Mouse (Mus musculus) bone marrow, adult 2 months (tissue): ENCODE results near the gene Zdhhc18. TPM values are rescaled to one million over a fixed set of nuclear protein-coding genes. Genes with fewer than 3 reads are reported as not detected.

Source experiments
- H3K27ac ChIP-seq: fragments of 200-500 bp; 2 replicates; pipeline ENCODE4 v1.5.1; 2012; ENCODE audit warnings: low read depth, mild to moderate bottlenecking, control low read depth, inconsistent platforms, low read length; ENCODE audit not compliant: control insufficient read depth, poor library complexity, insufficient read depth
- H3K4me1 ChIP-seq: fragments of 200-500 bp; 2 replicates; pipeline ENCODE4 v1.6.1; 2011; ENCODE audit warnings: low read length; ENCODE audit not compliant: control insufficient read depth, insufficient read depth
- H3K4me3 ChIP-seq: fragments of 200-500 bp; replicated peaks from 2 replicates; pipeline ENCODE3; 2011; ENCODE audit warnings: mild to moderate bottlenecking, low read depth, low read length, control low read depth; ENCODE audit not compliant: control insufficient read depth
- CTCF ChIP-seq: fragments of 200-500 bp; IDR thresholded peaks from 2 replicates; pipeline ENCODE4 v1.5.1; 2011; ENCODE audit warnings: low read length, control low read depth; ENCODE audit not compliant: control insufficient read depth, insufficient read depth
- POLR2A ChIP-seq: fragments of 200-500 bp; IDR thresholded peaks from 2 replicates; pipeline ENCODE4 v1.6.1; 2011; ENCODE audit warnings: low read depth, mild to moderate bottlenecking, control low read depth, low read length, borderline replicate concordance; ENCODE audit not compliant: control insufficient read depth
- WGBS: fragments of 180-500 bp; shearing (Covaris S2); methylation state at CpG from one replicate; pipeline ENCODE4 v1.1.7; 2018; 5-methylcytosine and 5-hydroxymethylcytosine counted together
- polyA plus RNA-seq: library from polyadenylated mRNA; stranded (reverse); fragments of >200 nt; gene quantifications from 2 replicates; pipeline ENCODE4 v1.2.4, GENCODE M21; 2011; ENCODE audit warnings: low replicate concordance; ENCODE audit not compliant: missing spikeins, insufficient read depth, insufficient read length

Zdhhc18 gene
- polyA plus RNA-seq, 1 experiment = 39.6 TPM

DNA sequence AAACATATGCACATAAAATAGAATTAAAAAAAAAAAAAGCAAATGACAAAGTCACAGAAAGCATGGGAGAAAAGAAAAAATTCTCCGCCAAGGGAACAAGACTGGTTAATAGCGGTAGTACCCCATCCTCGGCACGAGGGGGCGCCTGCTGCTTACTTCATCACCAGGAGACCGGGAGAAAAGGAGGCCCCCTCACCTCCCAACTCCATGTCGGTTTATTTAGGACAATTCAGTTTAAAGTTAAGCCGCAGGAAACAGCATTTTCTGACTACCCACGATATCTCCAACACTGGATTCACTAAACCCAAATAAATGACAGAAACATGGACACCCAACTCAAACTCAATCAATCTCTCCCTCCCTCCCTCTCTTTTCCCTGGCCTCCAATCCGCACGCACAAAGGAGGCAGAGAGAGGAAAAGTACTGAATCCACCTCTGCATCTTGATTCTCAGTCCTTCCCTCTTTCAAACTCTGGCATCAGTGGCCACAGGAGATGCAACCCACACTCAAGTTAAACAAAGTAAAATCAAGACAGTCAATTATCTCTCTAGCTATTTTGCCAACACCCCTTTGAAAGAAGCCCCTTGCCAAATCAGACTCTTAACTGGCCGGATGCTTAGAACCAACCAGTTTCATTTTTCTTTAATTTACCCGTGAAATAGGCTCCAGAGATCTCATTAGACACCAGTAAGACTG lies 21.4 kb upstream of the Zdhhc18 start:
- under 1% methylated on average over 13 of the region's 13 CpGs for WGBS
- peak overlapping the region; percentile 78 for H3K4me3 ChIP-seq
- peak overlapping the region; percentile 99 for H3K27ac ChIP-seq
- peaks cover 9% of the 10 kb centered on the region; the same call in 1 of the 2 replicates for H3K4me1 ChIP-seq
- TF ChIP-seq POLR2A (0 out of 2 replicates have a peak, but pooled peaks have one; percentile 5), CTCF (peak; percentile 80)

- 60% methylated on average over 6 of the region's 6 CpGs for WGBS
- TF ChIP-seq POLR2A = no peak
- no peak for TF ChIP-seq CTCF
- Histone ChIP-seq H3K27ac (no peak overlapping the region), H3K4me3 (no peak overlapping the region), H3K4me1 (peaks cover 13% of the 10 kb centered on the region)
Measured at GRCm38 (mm10) chr4:133669652-133670210, 19.8 kb upstream of the Zdhhc18 start.

DNA sequence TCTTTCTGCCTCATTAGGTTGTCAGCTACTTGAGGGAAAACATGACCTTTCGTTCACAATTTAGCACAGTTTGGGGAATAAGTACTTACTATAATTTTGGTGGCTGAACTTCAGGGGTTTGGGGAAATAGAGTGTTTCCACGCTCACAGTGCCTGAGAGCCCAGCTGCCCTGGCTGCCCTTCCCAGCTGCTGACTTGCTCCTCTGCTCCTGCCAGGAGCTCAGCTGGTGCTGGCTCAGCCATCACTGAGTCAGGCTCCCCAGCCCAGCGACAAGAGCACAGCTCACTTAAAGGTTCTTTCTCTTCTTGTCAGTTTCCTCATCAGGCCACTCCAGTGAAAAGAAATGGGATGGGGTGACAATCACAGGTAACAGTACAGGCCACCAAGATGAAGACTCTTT lies 18.6 kb upstream of the Zdhhc18 start:
- Histone ChIP-seq H3K27ac (no peak overlapping the region), H3K4me3 (no peak overlapping the region), H3K4me1 (peaks cover 12% of the 10 kb centered on the region)
- TF ChIP-seq POLR2A (no peak), CTCF (no peak)
- WGBS = 68% methylated on average over 3 of the region's 3 CpGs

DNA sequence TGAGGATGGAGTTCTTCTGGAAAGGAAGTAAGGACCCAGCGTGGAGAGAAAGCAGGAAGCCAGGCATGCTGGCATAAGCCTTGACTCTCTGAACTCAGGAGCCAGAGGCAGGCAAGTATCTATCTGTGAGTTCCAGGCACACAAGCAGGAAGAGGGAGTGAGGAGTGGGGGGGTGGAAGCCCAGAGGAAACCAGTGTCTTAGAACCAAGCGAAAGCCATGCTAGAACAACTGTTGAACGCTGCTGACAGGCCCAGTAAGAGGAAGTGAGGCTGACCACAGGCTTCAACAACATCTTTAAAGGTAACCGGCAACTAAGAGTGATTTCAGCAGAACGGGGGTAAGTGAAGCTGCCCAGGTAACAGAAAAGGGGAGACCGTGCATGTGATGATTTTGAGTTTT lies 16.2 kb upstream of the Zdhhc18 start:
- peak overlapping the region; percentile 50 for H3K27ac ChIP-seq
- 6% methylated on average over 6 of the region's 6 CpGs for WGBS
- H3K4me3 ChIP-seq = no peak overlapping the region
- TF ChIP-seq CTCF = no peak
- no peak for TF ChIP-seq POLR2A
- peaks cover 10% of the 10 kb centered on the region for H3K4me1 ChIP-seq

DNA sequence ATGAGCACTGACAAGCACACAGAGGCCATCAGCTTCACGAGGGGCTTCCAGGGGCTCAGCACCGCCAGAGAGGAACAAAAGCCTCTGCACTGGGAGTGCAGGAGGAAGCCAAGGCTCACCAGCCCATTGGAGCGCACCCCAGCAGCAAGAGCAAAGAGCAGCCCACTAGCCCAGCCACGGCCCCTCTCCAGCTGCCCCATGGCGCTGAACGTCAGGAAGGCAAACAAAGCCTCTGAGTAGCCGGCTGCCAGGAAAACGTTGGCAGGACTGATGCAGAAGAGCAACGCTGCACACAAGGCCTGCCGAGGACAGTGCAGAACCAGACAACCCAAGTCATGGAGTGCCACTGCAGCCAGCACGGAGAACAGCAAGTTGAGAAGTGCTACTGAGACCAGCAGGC lies 15.2 kb upstream of the Zdhhc18 start:
- H3K4me3 ChIP-seq = no peak overlapping the region
- WGBS = 54% methylated on average over 11 of the region's 11 CpGs

GRCm38 (mm10) chr4:133662945-133663344 lies 13.0 kb upstream of the Zdhhc18 start:
- peaks cover 19% of the 10 kb centered on the region for H3K4me1 ChIP-seq
- H3K4me3 ChIP-seq = no peak overlapping the region
- TF ChIP-seq POLR2A = no peak
- no peak for TF ChIP-seq CTCF
- no peak overlapping the region for H3K27ac ChIP-seq
- 78% methylated on average over 8 of the region's 8 CpGs for WGBS

More for the DNA sequence above, 15.2 kb upstream of the Zdhhc18 start:
- Histone ChIP-seq H3K27ac (peak overlapping the region; percentile 7; the same call in 1 of the 2 replicates), H3K4me1 (peaks cover 13% of the 10 kb centered on the region)
- TF ChIP-seq POLR2A = no peak
- no peak for TF ChIP-seq CTCF

GRCm38 (mm10) chr4:133662421-133662820 lies 12.5 kb upstream of the Zdhhc18 start:
- TF ChIP-seq POLR2A (no peak), CTCF (no peak)
- Histone ChIP-seq H3K4me1 (peaks cover 21% of the 10 kb centered on the region), H3K4me3 (no peak overlapping the region), H3K27ac (no peak overlapping the region)
- WGBS = 83% methylated on average over 8 of the region's 8 CpGs

DNA sequence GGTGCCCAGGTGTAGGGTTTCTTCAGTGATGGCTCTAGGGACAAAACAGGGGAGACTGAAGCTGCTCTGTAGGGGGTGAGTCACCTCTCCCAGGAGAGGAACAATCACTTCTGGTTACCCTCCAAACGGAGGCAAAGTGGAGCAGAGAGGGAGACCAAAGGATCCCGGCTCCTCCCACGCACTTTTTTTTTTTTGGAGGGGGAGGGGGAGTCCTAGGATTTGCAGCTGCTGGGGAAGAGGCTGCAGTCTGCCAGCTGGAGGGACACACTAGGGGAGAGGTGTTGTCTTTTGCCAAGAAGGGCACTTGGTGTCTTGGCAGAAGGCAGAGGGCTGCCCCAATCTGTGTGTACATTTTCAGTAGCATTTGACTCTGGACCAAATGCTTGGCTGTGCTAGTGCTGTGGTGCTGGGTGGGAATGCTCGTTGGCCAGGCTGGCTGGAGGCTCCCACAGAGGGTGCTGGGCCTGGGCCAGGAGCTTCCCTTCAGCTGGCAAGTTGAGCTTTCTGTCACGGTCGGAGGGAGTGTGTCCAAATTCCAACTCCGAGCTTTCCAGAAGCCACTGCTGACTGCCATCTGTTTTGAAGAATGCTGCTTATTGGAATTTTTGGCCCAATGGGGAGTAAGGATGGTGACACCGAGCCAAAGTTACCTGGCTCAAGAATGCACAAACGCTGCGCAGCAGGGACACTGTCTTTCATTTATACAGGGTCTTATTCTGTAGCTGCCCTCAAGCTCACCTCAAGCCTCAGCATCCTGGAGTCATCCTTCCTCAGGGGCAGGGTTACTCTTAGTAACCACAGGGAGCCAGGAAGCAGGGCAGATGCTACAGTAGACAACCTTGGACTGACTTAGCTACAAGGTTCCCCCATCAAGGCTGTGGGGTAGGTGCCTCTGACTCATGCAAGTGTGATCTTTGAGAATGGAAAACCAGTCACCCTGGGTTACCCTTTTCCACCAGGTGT lies 10.5 kb upstream of the Zdhhc18 start:
- TF ChIP-seq POLR2A (no peak), CTCF (no peak)
- Histone ChIP-seq H3K4me3 (peak overlapping the region; percentile 54), H3K27ac (peak overlapping the region; percentile 97), H3K4me1 (peaks cover 11% of the 10 kb centered on the region)
- WGBS = 37% methylated on average over 10 of the region's 10 CpGs
